Mouse (Mus musculus) right cerebral cortex, postnatal 4 days (tissue): ENCODE results near the gene Filip1.

Source experiments
- DNase-seq: peaks from one replicate; pipeline ENCODE4 v3.0.0-alpha.2; 2022

Gene Filip1

DNA sequence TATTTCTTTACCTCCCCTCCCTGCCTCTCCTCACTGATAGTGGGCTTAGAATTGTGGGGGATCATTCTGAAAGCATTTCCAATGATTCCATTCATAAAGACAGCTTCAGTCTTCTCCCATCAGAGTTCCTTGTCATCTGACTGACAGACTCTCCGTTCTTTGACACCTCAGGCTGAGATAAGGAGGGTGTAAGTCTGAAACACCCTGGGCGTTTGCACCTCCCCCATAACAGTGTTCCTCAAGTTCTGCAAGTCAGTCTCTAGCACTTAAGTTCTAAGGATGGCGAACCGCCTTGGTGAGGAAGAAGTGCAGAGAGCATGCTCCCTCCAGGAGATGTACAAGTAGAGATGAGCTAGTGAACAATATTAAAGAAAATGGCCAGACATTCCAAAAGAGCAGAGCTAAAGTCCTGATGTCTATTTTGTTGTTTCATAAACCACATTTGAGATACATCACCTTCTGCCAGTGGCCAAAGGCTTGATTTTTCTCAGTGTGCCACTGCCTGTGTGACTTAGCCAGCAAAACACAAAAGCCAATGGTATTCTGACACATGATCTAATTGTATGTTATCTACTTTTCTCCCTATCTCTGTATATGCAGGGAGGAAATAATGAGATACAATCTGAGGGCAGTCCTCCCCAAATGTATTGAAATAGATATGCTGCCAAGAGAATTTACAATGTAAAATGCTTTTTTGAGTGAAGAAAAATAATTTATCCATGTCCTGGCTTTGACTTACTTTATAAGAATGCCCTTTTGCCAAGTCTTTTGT, 118.6 kb downstream of the Filip1 start:
- no peak for DNase-seq

DNA sequence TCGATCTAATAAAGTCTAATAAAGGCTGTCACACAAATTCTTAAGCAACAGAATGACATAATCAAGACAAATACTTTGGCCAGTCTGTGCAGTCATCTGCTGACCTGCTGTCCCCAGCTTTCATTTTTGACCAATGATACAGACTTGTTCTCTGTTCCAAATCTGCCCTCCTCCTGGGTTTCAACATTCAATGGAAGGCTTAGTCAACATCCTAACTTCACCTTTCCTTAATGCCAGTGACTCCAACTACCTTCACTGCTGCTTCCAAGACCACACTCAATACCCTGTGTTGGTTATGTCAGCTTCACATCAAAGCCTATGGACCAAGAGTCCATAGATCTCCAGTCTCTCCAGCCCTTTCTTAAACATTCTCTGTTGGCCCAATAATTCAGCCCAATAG, 120.5 kb downstream of the Filip1 start:
- DNase-seq, result no peak

DNA sequence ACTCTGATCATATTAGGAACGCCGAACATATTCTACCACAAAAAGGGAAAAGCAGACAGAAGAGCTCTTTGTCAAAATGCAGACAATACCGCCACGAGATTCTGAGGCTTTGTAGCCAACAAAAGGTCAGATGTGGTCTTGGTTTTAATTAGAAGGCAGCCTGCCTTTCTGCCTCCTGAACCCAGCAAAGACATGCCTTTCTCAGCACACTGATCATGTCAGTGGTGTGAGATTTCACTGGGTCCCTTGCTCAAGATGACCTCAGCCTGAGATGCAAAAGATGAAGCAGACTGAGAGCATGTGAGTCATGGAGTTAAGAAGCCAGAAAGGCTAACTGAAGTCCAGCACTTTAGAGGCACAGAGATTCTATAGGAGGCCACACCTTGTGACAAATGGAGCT, 122.2 kb downstream of the Filip1 start:
- no peak for DNase-seq

DNA sequence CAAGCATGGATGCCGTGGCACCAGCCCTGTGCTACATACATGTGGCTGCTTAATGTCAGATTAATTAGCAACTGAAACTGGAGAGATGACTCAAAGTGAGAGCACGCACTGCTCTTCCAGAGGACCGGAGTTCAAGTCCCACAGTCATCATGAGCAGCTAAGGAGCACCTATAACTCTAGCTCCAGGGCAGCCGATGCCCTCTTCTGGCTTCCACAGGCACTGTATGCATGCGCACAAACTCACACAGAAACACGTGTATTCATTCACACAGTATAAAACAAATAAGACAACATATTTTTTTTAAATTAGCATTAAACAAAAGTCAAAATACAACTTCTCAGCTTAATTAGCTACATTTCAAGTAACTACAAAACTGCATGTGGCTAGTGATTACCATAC, 123.5 kb downstream of the Filip1 start:
- no peak for DNase-seq

DNA sequence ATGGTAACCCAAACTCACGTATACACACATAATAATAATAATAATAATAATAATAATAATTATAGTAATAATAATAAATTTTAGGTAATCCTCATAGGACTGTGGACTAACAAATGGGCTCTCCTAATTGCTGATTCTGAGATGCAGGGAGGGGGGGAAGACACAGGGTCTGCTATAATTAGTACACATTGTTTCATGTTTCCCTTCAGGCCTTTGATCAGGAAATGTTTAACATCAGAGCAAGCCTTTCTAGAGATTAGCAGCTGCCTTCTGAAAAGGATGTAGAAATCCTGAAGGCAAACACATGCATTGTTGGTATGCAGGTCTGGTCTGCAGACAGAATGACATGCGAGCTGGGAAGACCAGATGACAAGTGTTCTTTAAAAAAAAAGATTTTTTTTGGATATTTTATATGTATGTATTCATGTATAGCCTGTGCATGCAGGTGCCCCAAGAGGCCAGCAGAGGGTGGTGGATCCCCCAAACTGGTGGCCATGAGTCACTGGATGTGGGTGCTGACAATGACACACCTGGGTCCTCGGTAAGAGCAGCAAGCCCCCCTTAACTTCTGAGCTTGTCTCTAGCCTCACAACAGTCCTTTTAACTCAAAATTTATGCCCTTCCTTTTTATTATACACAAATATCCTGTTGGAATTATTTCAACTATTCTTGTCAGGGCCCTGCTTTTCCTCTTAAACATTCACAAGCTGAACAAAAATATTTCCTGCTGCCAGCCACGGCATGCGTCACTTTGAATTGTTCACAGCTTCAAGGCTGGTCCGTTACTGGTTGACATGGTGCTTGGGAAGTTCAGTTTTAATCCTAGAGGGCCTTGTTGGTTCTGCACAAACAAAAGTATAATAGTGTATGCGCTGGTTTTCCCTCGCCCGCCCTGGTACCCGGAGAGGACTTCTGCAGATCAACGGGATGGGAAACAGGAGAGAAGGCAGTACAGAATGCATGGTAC, 127.1 kb downstream of the Filip1 start:
- no peak for DNase-seq

DNA sequence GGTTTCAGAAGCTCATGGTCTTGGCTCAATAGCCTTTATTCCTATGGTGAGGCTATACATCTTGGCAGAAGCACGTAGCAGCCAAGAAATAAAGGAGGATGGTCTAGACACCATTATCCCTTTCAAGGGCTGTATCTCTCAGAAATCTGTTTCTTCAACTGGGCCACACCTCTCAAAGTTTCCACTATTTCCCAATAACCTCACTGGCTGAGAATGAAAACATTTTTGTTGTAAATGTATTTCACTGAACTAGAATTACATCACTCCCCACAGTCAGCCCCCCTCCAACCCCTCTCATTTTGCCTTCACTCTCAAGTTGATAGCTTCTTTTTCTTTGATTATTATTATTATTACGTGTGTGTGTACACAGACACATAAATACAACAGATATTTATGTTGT, 129.5 kb downstream of the Filip1 start:
- no peak for DNase-seq

DNA sequence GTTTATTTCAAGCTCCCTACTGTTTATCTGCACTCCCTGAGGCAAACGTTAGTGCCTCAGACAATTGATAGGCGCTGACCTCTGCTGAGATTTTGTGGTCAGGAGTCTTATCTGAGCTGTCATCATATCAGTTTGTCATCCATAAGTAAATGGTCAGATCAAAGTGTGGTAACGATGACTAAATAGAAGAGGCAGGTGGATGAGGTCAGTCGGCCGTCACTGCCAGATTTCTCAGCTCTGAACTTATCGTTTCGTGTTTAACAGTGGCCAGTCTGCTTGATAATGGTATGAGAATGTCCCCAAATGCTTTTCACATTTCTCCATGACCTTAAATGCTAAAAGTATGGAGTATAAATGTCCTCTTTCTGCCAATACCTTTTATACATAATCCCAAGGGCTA, 132.6 kb downstream of the Filip1 start:
- DNase-seq, result no peak

DNA sequence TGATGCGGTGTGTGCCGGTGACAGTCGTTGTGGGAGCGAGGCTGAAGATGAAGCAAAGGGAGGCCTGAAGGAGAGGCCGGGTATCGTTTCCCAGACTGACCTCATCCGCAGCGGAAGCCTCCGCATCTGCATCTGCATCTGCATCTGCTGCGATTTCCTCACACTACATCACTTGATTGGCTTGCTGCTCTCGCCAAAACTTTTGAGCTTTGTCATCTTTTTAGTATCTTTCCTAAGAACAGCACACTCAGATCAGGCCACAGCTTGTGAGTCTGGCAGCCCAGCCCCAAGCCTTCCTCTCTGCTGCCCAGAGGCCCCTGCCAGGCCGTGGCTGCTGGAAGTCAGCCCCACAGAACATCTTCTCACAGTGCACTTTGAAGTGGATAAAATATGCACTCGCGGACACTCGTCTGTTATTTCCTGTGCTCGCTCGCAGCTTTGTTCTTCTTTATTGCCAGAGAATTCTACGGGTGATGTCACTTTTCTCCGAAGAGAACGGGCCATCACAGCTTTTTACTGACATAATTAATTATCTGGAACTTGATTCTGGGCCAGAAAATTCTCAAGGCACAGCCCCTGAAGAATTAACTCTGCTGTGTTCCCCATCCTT, 137.0 kb downstream of the Filip1 start:
- no peak for DNase-seq

DNA sequence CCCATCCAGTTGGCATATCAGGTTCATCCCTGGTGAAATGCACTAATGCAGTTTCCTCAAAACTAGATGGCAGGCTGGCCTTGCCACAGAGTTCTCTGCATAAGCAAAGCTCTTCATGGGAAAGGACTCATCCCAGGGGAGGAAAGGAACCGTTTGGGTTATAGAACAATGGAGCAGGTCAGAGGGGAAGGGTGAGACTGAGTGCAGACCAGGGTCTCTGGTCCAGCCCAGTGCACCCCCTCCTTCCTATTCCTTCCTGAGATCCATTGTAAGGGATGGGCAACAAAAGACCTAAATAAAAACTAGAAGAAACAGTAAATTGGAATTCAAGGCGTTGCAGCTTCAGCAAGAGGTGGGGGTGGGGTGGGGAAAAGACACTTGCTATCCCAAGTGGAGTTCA, 140.1 kb downstream of the Filip1 start:
- no peak for DNase-seq

DNA sequence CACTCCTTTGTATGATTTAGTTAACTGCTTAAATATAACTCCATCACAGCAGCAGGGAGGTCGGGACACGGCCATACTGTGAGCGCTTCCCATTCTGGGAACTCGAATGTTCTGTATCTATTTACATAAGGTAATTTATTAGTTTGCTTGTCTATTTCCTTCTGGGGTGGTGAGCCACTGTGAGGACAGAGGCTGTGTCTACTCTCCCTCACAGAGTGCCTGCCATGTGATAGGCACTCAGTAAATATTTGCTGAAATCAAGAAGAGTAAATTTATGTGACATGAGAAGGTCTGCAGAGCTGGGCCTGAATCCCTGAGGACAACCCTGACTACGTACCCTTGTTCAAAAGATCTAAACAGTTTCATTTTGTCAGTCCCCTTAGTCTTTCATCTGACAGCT, 143.1 kb downstream of the Filip1 start:
- no peak for DNase-seq

DNA sequence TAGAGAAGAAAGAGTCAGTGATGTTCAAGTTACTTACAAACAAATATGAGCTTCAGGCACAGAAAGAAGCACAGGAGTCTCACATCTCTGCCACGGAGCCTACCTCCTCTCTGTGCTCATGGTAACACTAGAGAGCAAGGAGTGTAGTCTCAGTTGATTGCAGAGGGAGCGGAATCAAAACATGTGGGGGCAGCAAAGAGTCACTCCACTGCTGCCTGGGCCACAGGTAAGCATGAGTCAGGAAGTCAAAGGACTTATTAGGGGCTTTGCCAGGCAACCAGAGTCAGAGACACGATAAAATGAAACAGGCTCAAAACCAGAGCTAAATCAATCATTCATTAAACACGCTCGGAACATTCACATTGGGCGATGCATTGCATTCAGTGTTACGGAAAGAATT, 146.7 kb downstream of the Filip1 start:
- no peak for DNase-seq

DNA sequence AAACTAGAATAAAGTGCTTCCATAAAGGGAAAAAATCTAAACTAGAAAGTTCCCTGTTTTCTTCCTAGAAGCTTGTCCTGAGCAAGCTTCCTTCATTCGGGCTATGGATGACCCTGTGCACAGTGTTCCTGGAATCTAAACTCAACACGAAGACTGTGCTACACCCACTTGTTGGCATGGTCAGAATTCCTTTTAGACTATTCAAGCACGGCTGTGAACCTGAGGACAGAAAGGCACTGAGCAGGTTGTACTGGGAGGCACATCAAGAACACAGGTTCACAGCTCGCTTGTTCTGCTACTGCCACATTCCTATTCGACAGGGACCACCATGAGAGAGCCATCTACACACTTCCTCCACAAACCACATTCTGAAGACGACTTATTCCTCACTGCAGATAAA, 150.1 kb downstream of the Filip1 start:
- DNase-seq, result no peak

DNA sequence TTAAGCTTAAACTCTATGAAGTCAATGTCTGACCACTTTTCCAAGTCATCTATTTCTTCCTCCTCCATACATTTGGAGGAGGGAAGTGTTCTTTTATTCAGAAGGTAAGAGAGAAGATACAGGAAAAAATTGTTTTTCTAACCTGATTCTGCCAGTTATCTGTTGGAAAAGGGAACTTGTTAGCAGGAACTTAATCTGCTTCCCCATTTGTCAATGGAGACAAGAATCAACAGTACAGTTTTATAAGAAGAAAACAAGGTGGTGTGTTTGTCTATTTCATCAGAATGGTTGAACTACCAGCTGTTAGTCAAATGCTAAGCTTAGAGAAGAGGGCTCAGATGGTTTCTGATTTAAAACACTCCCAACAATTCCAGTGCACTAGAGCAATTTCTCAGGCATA, 165.6 kb downstream of the Filip1 start:
- no peak for DNase-seq

DNA sequence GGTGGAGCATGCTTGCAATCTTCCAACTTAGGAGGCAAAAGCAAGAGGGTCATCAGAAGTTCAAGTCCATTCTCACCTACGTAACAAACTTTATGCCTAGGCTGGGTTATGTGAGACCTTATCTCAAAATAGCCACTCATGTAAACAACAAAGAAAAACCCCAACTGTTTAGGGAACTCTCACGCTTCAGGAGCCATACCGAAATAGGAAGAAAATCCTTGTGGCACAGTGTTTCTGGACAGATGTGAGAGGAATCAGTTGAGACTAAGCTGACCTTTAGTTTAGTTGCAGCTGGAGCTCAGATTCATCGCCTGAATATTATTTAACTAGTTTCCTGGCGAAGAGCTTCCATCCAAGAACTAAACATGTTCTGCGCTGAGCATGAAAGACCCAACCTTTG, 170.0 kb downstream of the Filip1 start:
- DNase-seq, result no peak

DNA sequence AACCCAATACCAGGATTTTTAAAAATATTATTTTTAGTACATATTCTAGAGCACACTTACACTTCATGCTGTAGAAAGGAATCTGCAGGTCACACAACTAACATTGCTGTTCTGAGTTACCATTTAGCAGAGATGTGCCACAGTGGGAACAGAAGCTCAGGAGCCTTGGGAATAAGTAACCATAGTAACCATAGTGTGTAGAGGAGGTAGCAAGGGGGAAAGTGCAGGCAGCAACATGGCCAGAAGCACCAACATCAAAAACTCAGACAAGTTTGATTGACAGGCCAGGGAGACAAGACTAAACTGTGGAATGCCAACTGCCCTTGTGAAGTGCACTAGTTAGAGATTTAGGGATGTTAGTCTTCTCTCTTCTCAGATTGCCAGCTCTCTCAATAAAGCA, 170.6 kb downstream of the Filip1 start:
- DNase-seq, result no peak

DNA sequence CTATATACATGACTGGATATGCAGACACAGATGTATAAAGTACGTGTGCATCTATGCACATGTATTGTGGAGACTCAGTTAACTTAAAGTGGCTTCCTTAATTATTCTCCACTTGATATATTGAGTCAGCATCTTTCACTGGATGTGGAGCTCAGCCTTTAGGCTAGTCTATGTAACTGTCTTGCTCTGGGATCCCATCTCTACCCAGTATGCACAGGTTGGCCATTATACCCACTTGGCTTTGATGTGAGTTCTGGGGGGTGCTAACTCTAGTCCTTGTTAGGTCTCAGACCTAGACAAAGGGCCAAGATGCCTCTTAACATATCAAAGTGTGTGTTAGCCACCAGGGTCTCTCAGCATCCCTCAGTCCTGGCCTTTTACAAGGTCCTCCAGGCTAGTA, 181.4 kb downstream of the Filip1 start:
- DNase-seq, result no peak

DNA sequence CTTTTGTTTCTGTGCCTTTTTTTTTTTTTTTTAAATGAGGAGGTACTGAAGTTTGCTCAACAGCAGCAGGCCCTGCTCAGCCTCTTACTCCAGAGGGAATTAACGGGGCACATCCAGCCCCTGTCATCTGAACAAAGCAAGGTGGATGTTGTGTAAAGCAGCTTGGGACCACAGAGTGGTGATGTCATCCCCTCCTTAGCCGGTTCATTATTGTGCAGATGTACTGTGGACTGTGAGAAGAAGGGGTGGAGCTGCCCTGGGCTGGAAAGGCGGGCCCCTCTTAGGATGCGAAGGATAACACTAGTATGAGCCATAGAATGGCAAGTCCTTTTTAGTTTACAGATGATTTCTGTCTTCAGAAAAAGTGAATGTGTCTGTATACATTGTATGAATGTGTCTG, 181.8 kb downstream of the Filip1 start:
- no peak for DNase-seq

DNA sequence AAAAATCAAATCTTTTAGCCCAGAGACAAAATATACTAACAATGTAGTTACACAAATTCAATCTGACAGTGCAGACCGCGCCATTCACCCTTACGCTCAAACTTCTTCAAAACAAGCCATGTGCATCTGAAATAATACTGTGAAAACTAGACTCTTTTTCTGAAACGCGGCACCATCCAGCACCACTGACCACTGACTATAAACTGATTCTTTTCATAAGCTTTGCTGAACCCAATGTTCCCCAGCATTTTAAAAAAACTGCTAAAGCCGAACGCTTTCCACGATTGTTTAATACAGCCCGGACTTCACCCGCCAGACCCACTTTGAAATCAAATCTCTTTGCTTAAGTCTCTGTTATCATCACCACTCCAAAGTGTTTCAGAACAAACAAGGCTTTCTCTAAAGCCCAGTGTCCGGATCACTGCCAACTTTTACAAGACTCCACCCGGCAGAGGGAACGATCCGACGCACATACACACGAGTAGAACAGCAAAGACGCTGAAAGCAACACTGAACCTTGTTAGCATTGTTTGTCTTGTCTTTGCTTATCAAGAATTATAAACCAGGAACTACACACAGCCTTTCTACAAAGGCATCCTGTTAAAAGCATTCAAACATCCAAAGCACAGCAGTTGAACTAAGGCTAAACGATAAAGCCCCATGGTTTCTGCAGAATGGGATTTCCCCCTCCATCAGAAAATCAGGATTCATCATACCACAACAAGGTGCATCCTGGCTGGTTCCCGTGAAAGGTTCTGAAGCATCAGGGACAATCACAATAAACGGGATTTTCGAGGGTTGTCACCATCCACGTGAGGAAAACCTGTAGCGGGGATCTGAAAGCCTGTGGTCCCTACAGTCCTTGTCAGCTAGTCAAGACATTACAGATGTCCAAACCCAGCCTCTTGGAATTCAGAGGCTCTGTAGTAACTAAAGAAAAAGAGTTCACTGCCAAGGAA, 182.5 kb downstream of the Filip1 start:
- no peak for DNase-seq

DNA sequence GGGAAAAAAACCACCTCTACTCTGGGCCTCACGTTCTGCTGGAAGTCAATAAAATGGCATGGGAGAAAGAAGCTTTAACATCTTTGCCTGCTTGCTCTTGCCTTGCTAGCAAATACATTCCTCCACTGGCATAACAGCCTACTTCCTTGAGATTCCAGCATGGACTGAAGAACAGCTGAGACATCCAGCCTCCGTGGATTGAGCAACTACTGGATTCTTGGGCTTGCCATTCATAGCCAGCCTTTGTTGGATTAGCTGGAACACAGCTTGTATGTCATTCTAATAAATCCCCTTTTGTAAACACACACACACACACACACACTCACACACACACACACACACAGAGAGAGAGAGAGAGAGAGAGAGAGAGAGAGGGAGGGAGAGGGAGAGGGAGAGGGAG, 185.6 kb downstream of the Filip1 start:
- DNase-seq, result no peak

DNA sequence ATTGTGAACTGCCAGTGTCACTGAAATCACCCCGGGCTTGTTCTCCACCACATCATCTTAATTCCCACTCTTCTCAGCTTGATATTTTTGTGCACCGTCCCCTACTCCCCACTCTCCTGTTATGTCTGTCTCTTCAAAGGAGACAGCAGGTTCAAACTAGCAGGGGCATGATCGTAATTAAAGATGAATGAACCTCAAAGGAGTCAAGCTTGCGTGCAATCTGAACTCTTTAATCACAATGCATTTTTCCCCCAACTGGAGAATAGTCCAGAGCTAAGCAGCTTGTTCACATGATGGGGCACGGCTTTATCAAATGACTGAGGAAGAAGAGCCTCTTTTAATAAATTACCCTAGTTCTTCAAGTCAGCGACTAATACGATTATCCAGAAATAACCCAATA, 187.1 kb downstream of the Filip1 start:
- no peak for DNase-seq

DNA sequence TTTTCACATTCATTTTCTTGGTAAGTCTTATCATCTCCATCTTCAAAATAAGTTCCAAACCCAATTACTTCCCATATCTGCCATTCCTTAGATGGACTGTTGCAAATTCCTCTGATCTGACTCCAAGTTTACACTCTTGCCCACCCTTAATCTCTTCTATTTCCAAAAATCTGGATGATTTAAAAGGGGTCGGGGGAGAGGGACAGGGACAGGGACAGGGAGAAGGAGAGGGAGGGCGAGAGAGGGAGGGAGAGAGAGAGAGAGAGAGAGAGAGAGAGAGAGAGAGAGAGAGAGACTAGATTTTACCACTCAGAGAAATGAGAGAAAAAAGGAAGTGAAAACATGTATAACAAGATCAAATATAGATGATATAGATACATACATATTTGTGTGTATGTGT, 188.8 kb downstream of the Filip1 start:
- no peak for DNase-seq

DNA sequence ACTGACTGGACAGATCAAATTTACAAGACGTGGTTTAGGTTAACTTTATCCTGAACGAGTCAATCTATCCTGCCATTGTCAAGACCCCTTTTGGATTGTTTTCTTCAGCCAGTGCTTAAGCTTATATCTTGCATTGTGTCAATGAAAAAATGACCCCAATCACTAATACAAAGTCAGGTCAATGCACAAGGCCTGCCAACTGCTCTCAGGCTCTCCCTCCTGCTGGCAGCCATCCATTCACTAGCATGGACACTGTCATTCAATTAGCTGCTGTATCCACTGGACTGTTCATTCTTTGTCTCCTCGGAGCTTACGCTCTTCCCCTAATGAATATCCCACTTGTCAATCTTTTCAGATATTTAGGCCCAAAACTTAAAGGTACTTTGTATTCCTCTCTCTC, 189.2 kb downstream of the Filip1 start:
- DNase-seq, result no peak

DNA sequence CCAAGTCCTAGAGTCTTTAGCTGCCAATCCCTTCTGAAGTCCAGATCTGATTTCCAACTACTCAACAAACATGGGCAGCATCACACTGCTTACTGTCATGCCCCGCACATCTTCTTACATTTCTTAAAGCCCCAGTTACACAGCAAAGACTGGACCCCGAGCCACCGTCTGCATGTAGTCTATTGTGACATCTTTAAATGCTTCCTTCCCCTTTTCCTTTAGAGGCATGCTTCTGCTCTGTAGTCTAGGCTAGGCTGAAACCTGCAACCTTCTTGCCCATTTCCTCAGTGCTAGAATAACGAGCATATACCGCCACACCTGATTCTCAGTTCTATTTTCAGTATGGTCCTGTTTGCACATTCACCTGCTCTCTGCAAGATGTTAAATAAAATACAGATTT, 196.2 kb downstream of the Filip1 start:
- no peak for DNase-seq
